Mouse (Mus musculus) heart, embryonic 16.5 days (tissue): ENCODE data around the gene Nr2c2ap. TPM values are rescaled to one million over a fixed set of nuclear protein-coding genes. Genes with fewer than 3 reads are reported as not detected.

Experiments
- ATAC-seq: fragments of 200-750 bp; cut with Nextera tagmentation; replicated peaks from 2 replicates; pipeline ENCODE4 v1.8.0; 2017; ENCODE audit warnings: moderate number of reproducible peaks; ENCODE audit not compliant: insufficient read depth, low FRiP score; ENCODE audit errors: extremely low read depth
- H3K27ac ChIP-seq: fragments of 300-500 bp; sonication (generic); 2 replicates; pipeline ENCODE4 v1.5.1; 2014; ENCODE audit warnings: mild to moderate bottlenecking, low read length, control low read depth, moderate library complexity
- H3K27me3 ChIP-seq: fragments of 300-500 bp; sonication (generic); 2 replicates; pipeline ENCODE4 v1.6.1; 2014; ENCODE audit warnings: low read length, mixed read lengths; ENCODE audit not compliant: control insufficient read depth, insufficient read depth
- H3K36me3 ChIP-seq: fragments of 300-500 bp; sonication (generic); 2 replicates; pipeline ENCODE4 v1.6.1; 2014; ENCODE audit not compliant: control insufficient read depth, insufficient read depth
- H3K4me1 ChIP-seq: fragments of 300-500 bp; sonication (generic); 2 replicates; pipeline ENCODE4 v1.6.1; 2014; ENCODE audit warnings: low read length, mixed read lengths; ENCODE audit not compliant: control insufficient read depth, insufficient read depth
- H3K4me2 ChIP-seq: fragments of 300-500 bp; sonication (generic); 2 replicates; pipeline ENCODE4 v1.6.1; 2014; ENCODE audit warnings: low read depth, mild to moderate bottlenecking, control low read depth, low read length
- H3K4me3 ChIP-seq: fragments of 300-500 bp; sonication (generic); 2 replicates; pipeline ENCODE4 v1.5.1; 2014; ENCODE audit warnings: mild to moderate bottlenecking, control low read depth, low read length
- H3K9ac ChIP-seq: fragments of 300-500 bp; sonication (generic); 2 replicates; pipeline ENCODE4 v1.6.1; 2014; ENCODE audit warnings: low read length, control low read depth
- H3K9me3 ChIP-seq: fragments of 300-500 bp; sonication (generic); replicated peaks from 2 replicates; pipeline ENCODE4 v1.6.1; 2016; ENCODE audit warnings: low read length; ENCODE audit not compliant: control insufficient read depth
- WGBS: fragments of 180-500 bp; shearing (Covaris S2); extraction: QIAGEN DNeasy Blood & Tissue Kit; methylation state at CpG from one replicate; pipeline ENCODE4 v1.1.7; 2014; 5-methylcytosine and 5-hydroxymethylcytosine counted together
- polyA plus RNA-seq: library from polyadenylated mRNA; unstranded; fragments of >200 nt; fragmentation: Nextera tagmentation; extraction: Ambion mirVana; gene quantifications from 2 replicates; pipeline ENCODE4 v1.2.1, GENCODE M21; 2015

Gene Nr2c2ap
- 35.7 and 37.8 TPM in 2 replicates for polyA plus RNA-seq

- WGBS = 2% methylated on average over 37 of the region's 37 CpGs
- H3K9me3 ChIP-seq = no peaks in the 10 kb centered on the region
- peak within 1 kb of the TSS; percentile 15 for H3K27ac ChIP-seq
- H3K9ac ChIP-seq = peak within 1 kb of the TSS; percentile 70
- H3K4me3 ChIP-seq = peak within 1 kb of the TSS; percentile 70
- ATAC-seq = peak; percentile 58
- H3K4me2 ChIP-seq = peak within 1 kb of the TSS; percentile 88
- peaks cover 30% of the 10 kb centered on the region for H3K36me3 ChIP-seq
- H3K27me3 ChIP-seq = no peaks in the 10 kb centered on the region
- peaks cover 36% of the 10 kb centered on the region for H3K4me1 ChIP-seq
Measured at GRCm38 (mm10) chr8:70131166-70131883, at the start of gene Nr2c2ap. Gene Nr2c2ap, plus strand, starts transcription at chr8:70131333.

GRCm38 (mm10) chr8:70081976-70082375, 49.2 kb upstream of the Nr2c2ap start:
- no peak overlapping the region for H3K9ac ChIP-seq
- H3K4me3 ChIP-seq = no peak overlapping the region
- H3K4me2 ChIP-seq = no peak overlapping the region
- peaks cover 46% of the 10 kb centered on the region for H3K27me3 ChIP-seq
- no peaks in the 10 kb centered on the region for H3K36me3 ChIP-seq
- peaks cover 16% of the 10 kb centered on the region for H3K4me1 ChIP-seq
- no peak for ATAC-seq
- WGBS = 78% methylated on average over 2 of the region's 2 CpGs
- H3K9me3 ChIP-seq = no peaks in the 10 kb centered on the region
- no peak overlapping the region for H3K27ac ChIP-seq

GRCm38 (mm10) chr8:70083285-70083684, 47.8 kb upstream of the Nr2c2ap start, which contains the start of gene Hapln4:
Gene Hapln4, plus strand, starts transcription at chr8:70083457.
- H3K27ac ChIP-seq = no peak within 1 kb of the TSS
- H3K9me3 ChIP-seq = no peaks in the 10 kb centered on the region
- no peaks in the 10 kb centered on the region for H3K36me3 ChIP-seq
- H3K4me3 ChIP-seq = peak within 1 kb of the TSS; percentile 56
- no peak for ATAC-seq
- H3K9ac ChIP-seq = peak within 1 kb of the TSS; percentile 53
- H3K4me1 ChIP-seq = peaks cover 16% of the 10 kb centered on the region
- H3K27me3 ChIP-seq = peaks cover 59% of the 10 kb centered on the region
- WGBS = under 1% methylated on average over 26 of the region's 26 CpGs
- peak within 1 kb of the TSS; percentile 87 for H3K4me2 ChIP-seq

GRCm38 (mm10) chr8:70084191-70085065, 46.7 kb upstream of the Nr2c2ap start:
- Histone ChIP-seq H3K9me3 (no peaks in the 10 kb centered on the region), H3K4me1 (peaks cover 16% of the 10 kb centered on the region), H3K36me3 (no peaks in the 10 kb centered on the region), H3K27me3 (peaks cover 71% of the 10 kb centered on the region), H3K9ac (peak overlapping the region; percentile 53), H3K27ac (no peak overlapping the region), H3K4me2 (peak overlapping the region; percentile 87), H3K4me3 (peak overlapping the region; percentile 56)
- 3% methylated on average over 71 of the region's 71 CpGs for whole genome bisulfite sequencing
- ATAC-seq = no peak

GRCm38 (mm10) chr8:70086151-70086550, 45.0 kb upstream of the Nr2c2ap start:
- no peak overlapping the region for H3K4me2 ChIP-seq
- no peak for ATAC-seq
- H3K9me3 ChIP-seq = no peaks in the 10 kb centered on the region
- no peak overlapping the region for H3K9ac ChIP-seq
- 39% methylated on average over 1 of the region's 1 CpGs for WGBS
- peaks cover 87% of the 10 kb centered on the region for H3K27me3 ChIP-seq
- no peak overlapping the region for H3K27ac ChIP-seq
- no peak overlapping the region for H3K4me3 ChIP-seq
- H3K4me1 ChIP-seq = peaks cover 16% of the 10 kb centered on the region
- no peaks in the 10 kb centered on the region for H3K36me3 ChIP-seq

- H3K9me3 ChIP-seq = no peaks in the 10 kb centered on the region
- 9% methylated on average over 7 of the region's 7 CpGs for WGBS
- H3K4me1 ChIP-seq = peaks cover 16% of the 10 kb centered on the region
- H3K27ac ChIP-seq = no peak overlapping the region
- H3K9ac ChIP-seq = no peak overlapping the region
- ATAC-seq = no peak
- H3K36me3 ChIP-seq = no peaks in the 10 kb centered on the region
- no peak overlapping the region for H3K4me3 ChIP-seq
- no peak overlapping the region for H3K4me2 ChIP-seq
- peaks cover 90% of the 10 kb centered on the region for H3K27me3 ChIP-seq
Measured at GRCm38 (mm10) chr8:70087237-70087636, 43.9 kb upstream of the Nr2c2ap start.

GRCm38 (mm10) chr8:70087836-70088650, 43.1 kb upstream of the Nr2c2ap start:
- H3K4me2 ChIP-seq = peak overlapping the region; percentile 54
- no peak overlapping the region for H3K27ac ChIP-seq
- 0 out of 2 replicates have a peak, but pooled peaks have one; percentile 42 for ATAC-seq
- H3K4me3 ChIP-seq = peak overlapping the region; percentile 34
- H3K4me1 ChIP-seq = peaks cover 16% of the 10 kb centered on the region
- no peaks in the 10 kb centered on the region for H3K36me3 ChIP-seq
- no peaks in the 10 kb centered on the region for H3K9me3 ChIP-seq
- H3K9ac ChIP-seq = no peak overlapping the region
- 4% methylated on average over 56 of the region's 56 CpGs for WGBS
- H3K27me3 ChIP-seq = peaks cover 83% of the 10 kb centered on the region

GRCm38 (mm10) chr8:70089296-70089960, 41.7 kb upstream of the Nr2c2ap start:
- Histone ChIP-seq H3K9ac (no peak overlapping the region), H3K27ac (no peak overlapping the region), H3K36me3 (no peaks in the 10 kb centered on the region), H3K4me3 (no peak overlapping the region), H3K4me1 (peaks cover 2% of the 10 kb centered on the region; the same call in 1 of the 2 replicates), H3K27me3 (peaks cover 71% of the 10 kb centered on the region), H3K9me3 (no peaks in the 10 kb centered on the region), H3K4me2 (no peak overlapping the region)
- ATAC-seq = no peak
- WGBS = 66% methylated on average over 9 of the region's 9 CpGs
